Mouse (Mus musculus): Measurements from ENCODE around the gene Tas2r109.
"Not testable (repeated sequence)": the region's sequence is repeated elsewhere in the genome, so short reads cannot be mapped to it uniquely, and the experiment has no call there.

Gene Tas2r109

DNA sequence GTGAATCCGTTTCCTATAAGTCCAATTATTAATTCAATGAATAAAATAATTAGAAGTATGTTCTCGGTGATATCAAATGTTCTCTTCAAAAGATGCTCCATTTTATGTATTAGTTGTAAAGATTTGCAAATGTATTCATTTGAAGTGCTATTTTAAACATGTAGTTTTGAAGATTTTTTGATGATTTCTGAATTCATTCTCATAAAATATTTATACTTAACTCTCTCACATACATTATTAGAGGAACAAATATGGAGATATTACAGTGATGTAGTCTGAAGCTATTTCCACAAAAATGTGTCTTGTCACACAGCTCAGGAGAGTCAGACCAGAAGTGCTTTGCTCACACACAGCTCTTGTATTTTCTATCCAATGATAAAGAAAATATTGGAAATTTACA is at the start of gene Tas2r109:
TSS of gene Tas2r109 (minus strand) at position 101 of the 400 bp plus-strand sequence.
- no peak for DNase-seq (ENCODE audit: low spot score)

- DNase-seq (ENCODE audit: low spot score), result no peak
Measured at GRCm38 (mm10) chr6:132957819-132958218, 22.9 kb downstream of the Tas2r109 start, which contains the start of gene Tas2r131. TSS of gene Tas2r131 (minus strand) at chr6:132957919.

DNA sequence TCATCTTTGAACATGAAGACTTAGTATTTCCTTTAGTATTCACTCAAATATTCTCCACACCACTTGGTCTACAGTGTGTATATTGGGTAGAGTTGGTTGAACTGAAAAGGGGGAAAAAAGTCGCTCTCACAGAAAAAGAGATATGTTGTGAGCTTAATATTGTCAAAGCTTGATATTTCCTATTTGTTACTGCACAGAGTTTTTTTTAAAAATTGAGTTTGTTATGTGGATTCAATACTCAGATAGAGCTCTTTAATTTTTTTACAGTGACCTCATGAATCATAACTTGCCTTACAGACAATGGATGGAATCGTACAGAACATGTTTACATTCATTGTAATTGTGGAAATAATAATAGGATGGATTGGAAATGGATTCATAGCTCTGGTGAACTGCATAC is 30.0 kb downstream of the Tas2r109 start, which contains the start of gene Tas2r129:
TSS of gene Tas2r129 (plus strand) at position 301 of the 400 bp plus-strand sequence.
- DNase-seq (ENCODE audit: low spot score), result no peak

DNA sequence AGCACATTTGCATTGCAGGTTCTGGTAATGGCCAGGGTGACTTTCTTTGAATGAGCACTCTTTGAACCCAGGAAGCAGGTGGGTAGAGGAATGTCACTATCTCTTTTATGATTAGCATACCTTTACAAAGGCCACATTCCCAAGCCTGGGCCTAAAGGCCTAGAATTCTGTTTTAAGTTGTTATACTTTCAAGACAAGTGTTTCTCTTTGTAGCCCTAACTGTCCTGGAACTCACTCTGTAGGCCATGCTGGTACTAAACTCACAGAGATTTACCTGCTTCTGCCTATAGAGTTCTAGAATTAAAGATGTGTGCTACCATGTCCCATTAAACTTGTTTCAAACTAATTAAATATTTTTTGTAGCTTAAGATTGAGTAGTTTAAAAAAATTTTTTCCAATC is 39.4 kb downstream of the Tas2r109 start:
- not testable (repeated sequence) for DNase-seq (ENCODE audit: low spot score)
